Mouse (Mus musculus): Measurements from ENCODE around the gene Elmo1. TPM values are rescaled to one million over a fixed set of nuclear protein-coding genes. Genes with fewer than 3 reads are reported as not detected.

The Elmo1 gene
- polyA plus RNA-seq, 1 experiment from 2014 or later: 3.1 TPM

- Histone ChIP-seq H3K9ac (no peak overlapping the region), H3K4me3 (replicated peaks) (no peak overlapping the region), H3K27ac (no peak overlapping the region), H3K4me2 (no peak overlapping the region), H3K36me3 (no peaks in the 10 kb centered on the region), H3K27me3 (peaks cover 28% of the 10 kb centered on the region), H3K4me1 (replicated peaks) (peaks cover 28% of the 10 kb centered on the region), H3K9me3 (replicated peaks) (no peaks in the 10 kb centered on the region)
- DNase-seq (no peak), ATAC-seq (ENCODE audit: low read depth) (no peak)
- 53% methylated on average over 5 of the region's 5 CpGs for WGBS (ENCODE audit: insufficient replicate concordance)
Observed at GRCm38 (mm10) chr13:20097006-20097617, 6.7 kb downstream of the Elmo1 start.

GRCm38 (mm10) chr13:20097934-20098593, 7.7 kb downstream of the Elmo1 start:
- Histone ChIP-seq H3K9me3 (replicated peaks) (no peaks in the 10 kb centered on the region), H3K9ac (no peak overlapping the region), H3K4me3 (replicated peaks) (no peak overlapping the region), H3K4me2 (no peak overlapping the region), H3K27me3 (peaks cover 19% of the 10 kb centered on the region), H3K4me1 (replicated peaks) (peaks cover 26% of the 10 kb centered on the region), H3K27ac (no peak overlapping the region), H3K36me3 (no peaks in the 10 kb centered on the region)
- no peak for ATAC-seq (ENCODE audit: low read depth)
- 13% methylated on average over 5 of the region's 5 CpGs for WGBS (ENCODE audit: insufficient replicate concordance)
- DNase-seq: no peak

- Histone ChIP-seq H3K27me3 (peaks cover 14% of the 10 kb centered on the region), H3K9me3 (replicated peaks) (no peaks in the 10 kb centered on the region), H3K36me3 (no peaks in the 10 kb centered on the region), H3K4me2 (no peak overlapping the region), H3K9ac (no peak overlapping the region), H3K27ac (no peak overlapping the region), H3K4me1 (replicated peaks) (peaks cover 23% of the 10 kb centered on the region), H3K4me3 (replicated peaks) (no peak overlapping the region)
- WGBS (ENCODE audit: insufficient replicate concordance): 58% methylated on average over 3 of the region's 3 CpGs
- no peak for ATAC-seq (ENCODE audit: low read depth)
- no peak for DNase-seq
Observed at GRCm38 (mm10) chr13:20098594-20098965, 8.2 kb downstream of the Elmo1 start.

- ATAC-seq (ENCODE audit: low read depth) (no peak), DNase-seq (no peak)
- H3K27me3 ChIP-seq: peaks cover 9% of the 10 kb centered on the region; the same call in 1 of the 2 replicates
- H3K9me3 ChIP-seq (replicated peaks): no peaks in the 10 kb centered on the region
- no peaks in the 10 kb centered on the region for H3K36me3 ChIP-seq
- no peak overlapping the region for H3K27ac ChIP-seq
- peaks cover 23% of the 10 kb centered on the region for H3K4me1 ChIP-seq (replicated peaks)
- WGBS (ENCODE audit: insufficient replicate concordance): 19% methylated on average over 4 of the region's 4 CpGs
- no peak overlapping the region for H3K9ac ChIP-seq
- H3K4me2 ChIP-seq: no peak overlapping the region
- no peak overlapping the region for H3K4me3 ChIP-seq (replicated peaks)
Observed at GRCm38 (mm10) chr13:20099546-20099945, 9.2 kb downstream of the Elmo1 start.

- no peak overlapping the region for H3K27ac ChIP-seq
- H3K36me3 ChIP-seq: no peaks in the 10 kb centered on the region
- no peak overlapping the region for H3K4me2 ChIP-seq
- H3K27me3 ChIP-seq: 0 out of 2 replicates have a peak, but pooled peaks cover under 1% of the 10 kb centered on the region
- H3K9me3 ChIP-seq (replicated peaks): no peaks in the 10 kb centered on the region
- ATAC-seq (ENCODE audit: low read depth) (no peak), DNase-seq (no peak)
- no peak overlapping the region for H3K9ac ChIP-seq
- WGBS (ENCODE audit: insufficient replicate concordance): 37% methylated on average over 3 of the region's 3 CpGs
- no peak overlapping the region for H3K4me3 ChIP-seq (replicated peaks)
- peaks cover 23% of the 10 kb centered on the region for H3K4me1 ChIP-seq (replicated peaks)
Observed at GRCm38 (mm10) chr13:20100357-20100756, 10.0 kb downstream of the Elmo1 start.

GRCm38 (mm10) chr13:20101691-20102090, 11.3 kb downstream of the Elmo1 start:
- Histone ChIP-seq H3K4me3 (replicated peaks) (no peak overlapping the region), H3K4me2 (no peak overlapping the region), H3K36me3 (no peaks in the 10 kb centered on the region), H3K9me3 (replicated peaks) (no peaks in the 10 kb centered on the region), H3K4me1 (replicated peaks) (peaks cover 23% of the 10 kb centered on the region), H3K9ac (no peak overlapping the region), H3K27ac (no peak overlapping the region), H3K27me3 (no peaks in the 10 kb centered on the region)
- no peak for DNase-seq
- no peak for ATAC-seq (ENCODE audit: low read depth)
- WGBS (ENCODE audit: insufficient replicate concordance): 66% methylated on average over 5 of the region's 5 CpGs

- WGBS (ENCODE audit: insufficient replicate concordance): 33% methylated on average over 2 of the region's 2 CpGs
- Histone ChIP-seq H3K4me1 (replicated peaks) (peaks cover 4% of the 10 kb centered on the region; the same call in 1 of the 2 replicates), H3K4me3 (replicated peaks) (no peak overlapping the region), H3K9ac (no peak overlapping the region), H3K27ac (no peak overlapping the region), H3K27me3 (no peaks in the 10 kb centered on the region), H3K36me3 (no peaks in the 10 kb centered on the region), H3K9me3 (replicated peaks) (no peaks in the 10 kb centered on the region), H3K4me2 (no peak overlapping the region)
- ATAC-seq (ENCODE audit: low read depth) (no peak), DNase-seq (no peak)
Observed at GRCm38 (mm10) chr13:20104791-20105190, 14.4 kb downstream of the Elmo1 start.

GRCm38 (mm10) chr13:20105996-20106395, 15.6 kb downstream of the Elmo1 start:
- H3K4me1 ChIP-seq (replicated peaks): no peaks in the 10 kb centered on the region
- H3K9ac ChIP-seq: no peak overlapping the region
- H3K4me3 ChIP-seq (replicated peaks): no peak overlapping the region
- H3K9me3 ChIP-seq (replicated peaks): no peaks in the 10 kb centered on the region
- WGBS (ENCODE audit: insufficient replicate concordance): 67% methylated on average over 2 of the region's 2 CpGs
- no peak overlapping the region for H3K4me2 ChIP-seq
- no peak for DNase-seq
- H3K27ac ChIP-seq: no peak overlapping the region
- ATAC-seq (ENCODE audit: low read depth): no peak
- no peaks in the 10 kb centered on the region for H3K27me3 ChIP-seq
- H3K36me3 ChIP-seq: no peaks in the 10 kb centered on the region

GRCm38 (mm10) chr13:20107953-20108498, 17.6 kb downstream of the Elmo1 start:
- Histone ChIP-seq H3K9me3 (replicated peaks) (no peaks in the 10 kb centered on the region), H3K36me3 (no peaks in the 10 kb centered on the region), H3K4me3 (replicated peaks) (no peak overlapping the region), H3K27me3 (peaks cover 2% of the 10 kb centered on the region; the same call in 1 of the 2 replicates), H3K4me2 (no peak overlapping the region), H3K9ac (no peak overlapping the region), H3K27ac (no peak overlapping the region), H3K4me1 (replicated peaks) (peaks cover 9% of the 10 kb centered on the region)
- ATAC-seq (ENCODE audit: low read depth): no peak
- 58% methylated on average over 5 of the region's 5 CpGs for WGBS (ENCODE audit: insufficient replicate concordance)
- DNase-seq: no peak

- no peak for ATAC-seq (ENCODE audit: low read depth)
Observed at GRCm38 (mm10) chr13:20108956-20109355, 18.6 kb downstream of the Elmo1 start.

GRCm38 (mm10) chr13:20109446-20109845, 19.1 kb downstream of the Elmo1 start:
- H3K27ac ChIP-seq: no peak overlapping the region
- WGBS (ENCODE audit: insufficient replicate concordance): 62% methylated on average over 2 of the region's 2 CpGs
- no peak overlapping the region for H3K9ac ChIP-seq
- no peak overlapping the region for H3K4me3 ChIP-seq (replicated peaks)
- H3K4me2 ChIP-seq: no peak overlapping the region
- peaks cover 12% of the 10 kb centered on the region for H3K4me1 ChIP-seq (replicated peaks)
- H3K27me3 ChIP-seq: peaks cover 3% of the 10 kb centered on the region; the same call in 1 of the 2 replicates
- no peaks in the 10 kb centered on the region for H3K9me3 ChIP-seq (replicated peaks)
- no peaks in the 10 kb centered on the region for H3K36me3 ChIP-seq
- ATAC-seq (ENCODE audit: low read depth) (no peak), DNase-seq (no peak)

More at GRCm38 (mm10) chr13:20108956-20109355, 18.6 kb downstream of the Elmo1 start:
- Histone ChIP-seq H3K4me3 (replicated peaks) (no peak overlapping the region), H3K27me3 (peaks cover 2% of the 10 kb centered on the region; the same call in 1 of the 2 replicates), H3K9me3 (replicated peaks) (no peaks in the 10 kb centered on the region), H3K4me2 (no peak overlapping the region), H3K4me1 (replicated peaks) (peaks cover 9% of the 10 kb centered on the region), H3K36me3 (no peaks in the 10 kb centered on the region), H3K27ac (no peak overlapping the region), H3K9ac (no peak overlapping the region)
- 66% methylated on average over 10 of the region's 10 CpGs for WGBS (ENCODE audit: insufficient replicate concordance)
- DNase-seq: no peak

Measured in liver, embryonic 13.5 days (tissue).